Mouse (Mus musculus) left cerebral cortex, adult 18-20 months (tissue): ENCODE measurements around the gene Tuba4a. TPM values are rescaled to one million over a fixed set of nuclear protein-coding genes. Genes with fewer than 3 reads are reported as not detected.

ENCODE experiments used
- DNase-seq, 2 experiments: peaks; one replicate each; pipeline ENCODE4 v3.0.0; 2021 to 2022; ENCODE audit warnings: low spot score in 2 of 2, mixed read lengths in 1 of 2
- microRNA-seq, 2 experiments: library from miRNA; unstranded; fragments of <30 nt; microRNA quantifications; one replicate each; pipeline ENCODE4 v1.2.0; 2021
- total RNA-seq, 2 experiments: library from RNA; stranded (reverse); gene quantifications; 2 replicates each; pipeline ENCODE4 v1.2.3; 2021

Tuba4a gene
- total RNA-seq, 2 experiments from 2014 or later: 630 to 703 TPM

GRCm38 (mm10) chr1:75168472-75169464 lies 50.9 kb downstream of the Tuba4a start, which contains the start of gene Zfand2b:
Gene Zfand2b, plus strand, starts transcription at chr1:75168646.
- peak; percentile 96 for DNase-seq

GRCm38 (mm10) chr1:75168093-75168471 lies 51.6 kb downstream of the Tuba4a start:
- DNase-seq: no peak

Small RNA genes within 50 kb of the gene (microRNA-seq; reads per million reads assigned to microRNA genes)
- 0 reads per million in 2 experiments for gene Gm27943

Other genes with a start within 250 kb of the Tuba4a start
- gene Nhej1, start 94.7 kb downstream of the Tuba4a start, total RNA-seq: 1 to 10 TPM; 1.8 to 2.4 TPM
- 1 to 10 TPM; 2.0 to 3.9 TPM for gene Slc23a3, start 86.0 kb downstream of the Tuba4a start, total RNA-seq
- 10 to 100 TPM; 31.1 to 35.2 TPM for gene Cnppd1, start 77.2 kb downstream of the Tuba4a start, total RNA-seq
- 100 to 1,000 TPM; 210 to 215 TPM for gene Retreg2, start 77.1 kb downstream of the Tuba4a start, total RNA-seq
- 10 to 100 TPM; 26.3 to 29.1 TPM for gene Zfand2b, start 51.2 kb downstream of the Tuba4a start, total RNA-seq
- 10 to 100 TPM; 20.4 to 22.2 TPM for gene Abcb6, start 39.5 kb downstream of the Tuba4a start, total RNA-seq
- 10 to 100 TPM; 24.4 to 27.0 TPM for gene Ankzf1, start 27.7 kb downstream of the Tuba4a start, total RNA-seq
- gene Atg9a, start 27.7 kb downstream of the Tuba4a start, total RNA-seq: 100 to 1,000 TPM; 124 to 125 TPM
- 10 to 100 TPM; 10.8 to 12.2 TPM for gene Glb1l, start 9.1 kb downstream of the Tuba4a start, total RNA-seq
- gene Stk16, start 9.0 kb downstream of the Tuba4a start, total RNA-seq: 10 to 100 TPM; 86.2 to 89.3 TPM
- not detected for gene A630095N17Rik, start 12.2 kb upstream of the Tuba4a start, total RNA-seq
- 100 to 1,000 TPM; 107 to 116 TPM for gene Dnajb2, start 16.5 kb upstream of the Tuba4a start, total RNA-seq
- 100 to 1,000 TPM; 480 to 486 TPM for gene Ptprn, start 44.6 kb upstream of the Tuba4a start, total RNA-seq
- 100 to 1,000 TPM; 169 to 185 TPM for gene Resp18, start 58.5 kb upstream of the Tuba4a start, total RNA-seq
- 10 to 100 TPM; 56.5 to 57.4 TPM for gene Dnpep, start 98.1 kb upstream of the Tuba4a start, total RNA-seq
- under 1 TPM; 0.88 to 0.91 TPM for gene Des, start 140.5 kb upstream of the Tuba4a start, total RNA-seq
- gene Speg, start 155.4 kb upstream of the Tuba4a start, total RNA-seq: 100 to 1,000 TPM; 181 to 191 TPM
- 10 to 100 TPM; 67.1 to 70.4 TPM for gene Gmppa, start 216.1 kb upstream of the Tuba4a start, total RNA-seq
- 10 to 100 TPM; 16.2 to 19.6 TPM for gene Asic4, start 230.6 kb upstream of the Tuba4a start, total RNA-seq